Mouse (Mus musculus): Measurements from ENCODE around the gene Ctag2. TPM values are rescaled to one million over a fixed set of nuclear protein-coding genes. Genes with fewer than 3 reads are reported as not detected.

Gene Ctag2
- not detected in 2 replicates for polyA plus RNA-seq (2012; rRNA removed)

GRCm38 (mm10) chrX:65047344-65047743, at the start of gene Ctag2:
Gene Ctag2, plus strand, starts transcription at chrX:65047644.

Data from ovary, adult 2 months (tissue).